Mouse (Mus musculus) MEL (cell line): Measurements from ENCODE around the gene Hpcal1. TPM values are rescaled to one million over a fixed set of nuclear protein-coding genes. Genes with fewer than 3 reads are reported as not detected.
"Not testable (repeated sequence)": the region's sequence is repeated elsewhere in the genome, so short reads cannot be mapped to it uniquely, and the experiment has no call there.

Source experiments
- DNase-seq: peaks from one replicate; pipeline ENCODE4 v3.0.0; 2011; ENCODE audit warnings: low read depth, low spot score
- H3K27ac ChIP-seq: 2 replicates; pipeline ENCODE4 v1.5.1; 2012; ENCODE audit warnings: low read depth, mild to moderate bottlenecking, control low read depth, low read length, moderate library complexity; ENCODE audit not compliant: control insufficient read depth
- H3K27me3 ChIP-seq, 2 experiments: fragments of 150-350 bp in 1 of 2; sonication (generic) in 1 of 2; 2 replicates each; pipeline ENCODE4 v1.6.1; 2012; ENCODE audit warnings: low read length in 2 of 2, mild to moderate bottlenecking in 2 of 2, improper control_type of control experiment in 1 of 2, moderate library complexity in 1 of 2; ENCODE audit not compliant: insufficient read depth in 2 of 2, control insufficient read depth in 1 of 2
- H3K36me3 ChIP-seq, 2 experiments: 2 replicates each; pipeline ENCODE4 v1.6.1; 2012 to 2014; ENCODE audit warnings: low read length in 2 of 2, improper control_type of control experiment in 1 of 2, inconsistent platforms in 1 of 2, mild to moderate bottlenecking in 1 of 2; ENCODE audit not compliant: insufficient read depth in 2 of 2, control insufficient read depth in 1 of 2
- H3K4me1 ChIP-seq, 2 experiments: fragments of 150-350 bp in 1 of 2; sonication (generic) in 1 of 2; 2 replicates each; pipeline ENCODE4 v1.6.1; 2012; ENCODE audit warnings: low read length in 2 of 2, improper control_type of control experiment in 1 of 2, mild to moderate bottlenecking in 1 of 2; ENCODE audit not compliant: insufficient read depth in 2 of 2, control insufficient read depth in 1 of 2
- H3K4me3 ChIP-seq, 2 experiments: fragments of 150-350 bp in 1 of 2; sonication (generic) in 1 of 2; 2 replicates each; pipeline ENCODE4 v1.5.1; 2012; ENCODE audit warnings: low read depth in 2 of 2, low read length in 2 of 2, mild to moderate bottlenecking in 2 of 2, moderate library complexity in 2 of 2, control low read depth in 1 of 2, improper control_type of control experiment in 1 of 2; ENCODE audit not compliant: control insufficient read depth in 1 of 2, insufficient read depth in 1 of 2
- H3K79me2 ChIP-seq: 2 replicates; pipeline ENCODE4 v1.6.1; 2012; ENCODE audit warnings: mild to moderate bottlenecking, low read length, moderate library complexity; ENCODE audit not compliant: control insufficient read depth, poor library complexity, insufficient read depth
- H3K9ac ChIP-seq: 2 replicates; pipeline ENCODE4 v1.6.1; 2012; ENCODE audit warnings: low read depth, mild to moderate bottlenecking, control low read depth, low read length, moderate library complexity; ENCODE audit not compliant: control insufficient read depth, poor library complexity, severe bottlenecking
- H3K9me3 ChIP-seq: fragments of 150-350 bp; sonication (generic); replicated peaks from 2 replicates; pipeline ENCODE4 v1.6.1; 2012; ENCODE audit warnings: mild to moderate bottlenecking, low read length, improper control_type of control experiment, moderate library complexity; ENCODE audit not compliant: insufficient read depth
- CHD1 ChIP-seq: IDR thresholded peaks from 2 replicates; pipeline ENCODE4 v1.6.1; 2012; ENCODE audit warnings: low read depth, mild to moderate bottlenecking, inconsistent platforms, low read length, improper control_type of control experiment
- CHD2 ChIP-seq: IDR thresholded peaks from 2 replicates; pipeline ENCODE4 v1.6.1; 2011; ENCODE audit warnings: low read length, improper control_type of control experiment
- CTCF ChIP-seq, 3 experiments: IDR thresholded peaks in 2 of 3; conservative IDR thresholded peaks in 1 of 3; 2 replicates each; pipeline ENCODE4 v1.5.1; 2011 to 2012; ENCODE audit warnings: low read length in 3 of 3, low read depth in 2 of 3, mild to moderate bottlenecking in 2 of 3, improper control_type of control experiment in 1 of 3, inconsistent platforms in 1 of 3, mixed read lengths in 1 of 3, moderate library complexity in 1 of 3; ENCODE audit not compliant: control insufficient read depth in 1 of 3, insufficient read depth in 1 of 3, poor library complexity in 1 of 3, severe bottlenecking in 1 of 3
- E2F4 ChIP-seq: IDR thresholded peaks from 2 replicates; pipeline ENCODE4 v1.6.1; 2011; ENCODE audit warnings: low read depth, low read length, improper control_type of control experiment, borderline replicate concordance
- ELF1 ChIP-seq: IDR thresholded peaks from 2 replicates; pipeline ENCODE4 v1.6.1; 2014; ENCODE audit warnings: low read depth, mild to moderate bottlenecking, inconsistent platforms, low read length, improper control_type of control experiment, moderate library complexity
- EP300 ChIP-seq, 2 experiments: IDR thresholded peaks; 2 replicates each; pipeline ENCODE4 v1.6.1; 2011; ENCODE audit warnings: improper control_type of control experiment in 2 of 2, low read length in 2 of 2, low read depth in 1 of 2, mild to moderate bottlenecking in 1 of 2
- GATA1 ChIP-seq: IDR thresholded peaks from 2 replicates; pipeline ENCODE4 v1.6.1; 2011; ENCODE audit warnings: low read depth, low read length, improper control_type of control experiment
- HCFC1 ChIP-seq: IDR thresholded peaks from 2 replicates; pipeline ENCODE4 v1.6.1; 2012; ENCODE audit warnings: low read depth, mild to moderate bottlenecking, inconsistent platforms, low read length, improper control_type of control experiment, moderate library complexity
- JUND ChIP-seq: IDR thresholded peaks from 2 replicates; pipeline ENCODE4 v1.6.1; 2011; ENCODE audit warnings: low read depth, mild to moderate bottlenecking, improper control_type of control experiment, low read length
- KAT2A ChIP-seq: conservative IDR thresholded peaks from 2 replicates; pipeline ENCODE4 v1.6.1; 2012; ENCODE audit warnings: low read depth, low read length, improper control_type of control experiment, inconsistent platforms
- MAFK ChIP-seq: IDR thresholded peaks from 2 replicates; pipeline ENCODE4 v1.6.1; 2011; ENCODE audit warnings: low read depth, mild to moderate bottlenecking, low read length, improper control_type of control experiment, borderline replicate concordance
- MAX ChIP-seq: IDR thresholded peaks from 2 replicates; pipeline ENCODE4 v1.6.1; 2011; ENCODE audit warnings: low read length, improper control_type of control experiment
- MYB ChIP-seq: IDR thresholded peaks from 2 replicates; pipeline ENCODE4 v1.6.1; 2011; ENCODE audit warnings: mild to moderate bottlenecking, low read depth, low read length, improper control_type of control experiment
- NRF1 ChIP-seq: IDR thresholded peaks from 2 replicates; pipeline ENCODE4 v1.6.1; 2014; ENCODE audit warnings: low read depth, mild to moderate bottlenecking, inconsistent platforms, low read length, improper control_type of control experiment, moderate library complexity; ENCODE audit not compliant: poor library complexity, insufficient read depth, severe bottlenecking
- POLR2AphosphoS2 ChIP-seq: IDR thresholded peaks from 2 replicates; pipeline ENCODE4 v1.6.1; 2011; ENCODE audit warnings: low read length, improper control_type of control experiment
- RAD21 ChIP-seq: IDR thresholded peaks from 2 replicates; pipeline ENCODE4 v1.6.1; 2011; ENCODE audit warnings: mild to moderate bottlenecking, low read depth, low read length, improper control_type of control experiment
- RCOR1 ChIP-seq: IDR thresholded peaks from 2 replicates; pipeline ENCODE4 v1.6.1; 2012; ENCODE audit warnings: low read depth, mild to moderate bottlenecking, inconsistent platforms, low read length, improper control_type of control experiment
- SIN3A ChIP-seq: IDR thresholded peaks from 2 replicates; pipeline ENCODE4 v1.6.1; 2012; ENCODE audit warnings: low read length, improper control_type of control experiment, inconsistent platforms
- SMC3 ChIP-seq: IDR thresholded peaks from 2 replicates; pipeline ENCODE4 v1.6.1; 2011; ENCODE audit warnings: low read depth, low read length, improper control_type of control experiment
- UBTF ChIP-seq: IDR thresholded peaks from 2 replicates; pipeline ENCODE4 v1.6.1; 2012; ENCODE audit warnings: low read depth, mild to moderate bottlenecking, inconsistent platforms, low read length, improper control_type of control experiment, moderate library complexity, borderline replicate concordance; ENCODE audit not compliant: insufficient read depth
- USF1 ChIP-seq: IDR thresholded peaks from 2 replicates; pipeline ENCODE4 v1.6.1; 2014; ENCODE audit warnings: low read depth, mild to moderate bottlenecking, inconsistent platforms, low read length, improper control_type of control experiment, moderate library complexity
- ZC3H11A ChIP-seq: IDR thresholded peaks from 2 replicates; pipeline ENCODE4 v1.6.1; 2012; ENCODE audit warnings: low read depth, mild to moderate bottlenecking, inconsistent platforms, low read length, improper control_type of control experiment
- ZMIZ1 ChIP-seq: IDR thresholded peaks from 2 replicates; pipeline ENCODE4 v1.6.1; 2012; ENCODE audit warnings: low read depth, mild to moderate bottlenecking, inconsistent platforms, low read length, improper control_type of control experiment, moderate library complexity
- ZNF384 ChIP-seq: IDR thresholded peaks from 2 replicates; pipeline ENCODE4 v1.6.1; 2012; ENCODE audit warnings: low read depth, mild to moderate bottlenecking, inconsistent platforms, low read length, improper control_type of control experiment
- polyA plus RNA-seq, 2 experiments: library from polyadenylated mRNA; stranded (reverse) in 1 of 2; unstranded in 1 of 2; fragments of >175 nt in 1 of 2; fragments of >200 nt in 1 of 2; gene quantifications; 2 replicates each; pipeline versions ENCODE4 v1.2.1 to v1.2.4; 2012; ENCODE audit warnings: low replicate concordance in 2 of 2, low read depth in 1 of 2; ENCODE audit not compliant: insufficient read length in 2 of 2, insufficient read depth in 1 of 2, missing spikeins in 1 of 2
- total RNA-seq: library from RNA; depleted of rRNA; stranded (reverse); fragments of 300-350 nt; gene quantifications from 2 replicates; pipeline ENCODE4 v1.2.3, GENCODE M21; 2012

Hpcal1 gene
- total and polyA plus RNA-seq, 3 experiments: 9.1 to 23.0 TPM; not detected in 1

- Histone ChIP-seq H3K4me3 (no peak overlapping the region), H3K9me3 (no peaks in the 10 kb centered on the region), H3K27ac (no peak overlapping the region), H3K36me3 (no peaks in the 10 kb centered on the region), H3K79me2 (no peaks in the 10 kb centered on the region), H3K9ac (no peak overlapping the region), H3K4me1 (peaks cover 0 to 4% of the 10 kb centered on the region in 2 experiments; a peak in 2 of 4 replicates), H3K27me3 (no peaks in the 10 kb centered on the region)
- peak; percentile 25 for DNase-seq
- peak; percentile 43 for TF ChIP-seq SMC3
- TF ChIP-seq KAT2A: no peak
- no peak for TF ChIP-seq POLR2AphosphoS2
- TF ChIP-seq SIN3A: no peak
- no peak for TF ChIP-seq NRF1
- TF ChIP-seq ZC3H11A: no peak
- no peak for TF ChIP-seq UBTF
- peak in 2 of 3 experiments; percentile 33 to 40; a peak in 3 of 6 replicates for TF ChIP-seq CTCF (IDR thresholded peaks at IDR 0.05 in 2 of 3, conservative IDR thresholded peaks at IDR 0.05 in 1 of 3; ENCODE audit: control insufficient read depth in 1 of 3, insufficient read depth in 1 of 3, low read depth in 2 of 3, low read length in 3 of 3, poor library complexity in 1 of 3, severe bottlenecking in 1 of 3)
- TF ChIP-seq USF1: no peak
- no peak for TF ChIP-seq MAFK
- TF ChIP-seq RAD21: peak; percentile 28
- no peak for TF ChIP-seq CHD1
- TF ChIP-seq EP300 (IDR thresholded peaks at IDR 0.05; ENCODE audit: low read depth in 1 of 2, low read length in 2 of 2): no peak
These were observed 105.1 kb downstream of the Hpcal1 start for GRCm38 (mm10) chr12:17795660-17796278.

GRCm38 (mm10) chr12:17798261-17798660 is 107.6 kb downstream of the Hpcal1 start:
- peak; percentile 20 for DNase-seq
- not testable (repeated sequence) for H3K9ac ChIP-seq, H3K79me2 ChIP-seq, H3K27ac ChIP-seq, H3K4me1 ChIP-seq, H3K27me3 ChIP-seq, H3K9me3 ChIP-seq, H3K36me3 ChIP-seq
- H3K4me3 ChIP-seq: peak overlapping the region in 1 of 2 experiments; percentile 37; a peak in 1 of 4 replicates
- 0 out of 2 replicates have a peak, but pooled peaks have one; percentile 18 for TF ChIP-seq ZNF384

GRCm38 (mm10) chr12:17808542-17808941 is 117.9 kb downstream of the Hpcal1 start:
- H3K9ac ChIP-seq: no peak overlapping the region
- no peaks in the 10 kb centered on the region for H3K79me2 ChIP-seq
- H3K27me3 ChIP-seq: no peaks in the 10 kb centered on the region
- no peaks in the 10 kb centered on the region for H3K4me1 ChIP-seq
- no peaks in the 10 kb centered on the region for H3K36me3 ChIP-seq
- DNase-seq: peak; percentile 75
- no peak overlapping the region for H3K27ac ChIP-seq
- no peak overlapping the region for H3K4me3 ChIP-seq
- H3K9me3 ChIP-seq: no peaks in the 10 kb centered on the region
- TF ChIP-seq RAD21: peak; percentile 87
- TF ChIP-seq JUND: no peak
- TF ChIP-seq ZNF384: no peak
- TF ChIP-seq MYB: no peak
- no peak for TF ChIP-seq UBTF
- TF ChIP-seq SMC3: peak; percentile 94
- no peak for TF ChIP-seq MAX
- TF ChIP-seq POLR2AphosphoS2: no peak
- TF ChIP-seq HCFC1: no peak
- TF ChIP-seq ZMIZ1: no peak
- TF ChIP-seq CHD2: no peak
- no peak for TF ChIP-seq KAT2A
- no peak for TF ChIP-seq NRF1
- no peak for TF ChIP-seq RCOR1
- TF ChIP-seq CTCF (IDR thresholded peaks at IDR 0.05 in 2 of 3, conservative IDR thresholded peaks at IDR 0.05 in 1 of 3; ENCODE audit: control insufficient read depth in 1 of 3, insufficient read depth in 1 of 3, low read depth in 2 of 3, low read length in 3 of 3, poor library complexity in 1 of 3, severe bottlenecking in 1 of 3): peak; percentile 55 to 85 (median 77)
- TF ChIP-seq GATA1: no peak
- TF ChIP-seq ELF1: no peak
- no peak for TF ChIP-seq SIN3A
- TF ChIP-seq E2F4: no peak
